Mouse (Mus musculus) intestine, postnatal 0 days (tissue): Measurements from ENCODE around the gene Hoxb5. TPM values are rescaled to one million over a fixed set of nuclear protein-coding genes. Genes with fewer than 3 reads are reported as not detected.

Source experiments
- ATAC-seq: fragments of 200-750 bp; cut with Nextera tagmentation; 2 replicates; pipeline ENCODE4 v1.8.0; 2017; ENCODE audit warnings: mild to moderate bottlenecking, moderate TSS enrichment, moderate library complexity
- H3K27ac ChIP-seq: fragments of 300-500 bp; sonication (generic); 2 replicates; pipeline ENCODE4 v1.5.1; 2014; ENCODE audit warnings: mild to moderate bottlenecking, low read depth, low read length, moderate library complexity
- H3K27me3 ChIP-seq: fragments of 300-500 bp; sonication (generic); replicated peaks from 2 replicates; pipeline ENCODE4 v1.6.1; 2014; ENCODE audit warnings: low read length, mixed read lengths; ENCODE audit not compliant: control insufficient read depth, insufficient read depth
- H3K36me3 ChIP-seq: fragments of 300-500 bp; sonication (generic); 2 replicates; pipeline ENCODE4 v1.6.1; 2014; ENCODE audit warnings: mild to moderate bottlenecking, moderate library complexity; ENCODE audit not compliant: control insufficient read depth, insufficient read depth
- H3K4me1 ChIP-seq: fragments of 300-500 bp; sonication (generic); replicated peaks from 2 replicates; pipeline ENCODE4 v1.6.1; 2014; ENCODE audit warnings: antibody characterized with exemption, low read length, mixed read lengths; ENCODE audit not compliant: control insufficient read depth, insufficient read depth
- H3K4me2 ChIP-seq: fragments of 300-500 bp; sonication (generic); replicated peaks from 2 replicates; pipeline ENCODE4 v1.6.1; 2014; ENCODE audit warnings: low read depth, mild to moderate bottlenecking, moderate library complexity
- H3K4me3 ChIP-seq: fragments of 300-500 bp; sonication (generic); 2 replicates; pipeline ENCODE4 v1.5.1; 2014; ENCODE audit warnings: low read depth, low read length
- H3K9ac ChIP-seq: fragments of 300-500 bp; sonication (generic); 2 replicates; pipeline ENCODE4 v1.6.1; 2014; ENCODE audit warnings: mild to moderate bottlenecking, low read depth, low read length
- H3K9me3 ChIP-seq: fragments of 300-500 bp; sonication (generic); 2 replicates; pipeline ENCODE4 v1.6.1; 2016; ENCODE audit warnings: mixed run types; ENCODE audit not compliant: control insufficient read depth
- CTCF ChIP-seq: sonication (generic); IDR thresholded peaks from 2 replicates; pipeline ENCODE4 v1.5.1; 2016; ENCODE audit warnings: low read depth, mild to moderate bottlenecking, control low read depth, antibody characterized with exemption, moderate library complexity
- WGBS: fragments of 180-500 bp; shearing (Covaris S2); extraction: QIAGEN DNeasy Blood & Tissue Kit; methylation state at CpG from one replicate; pipeline ENCODE4 v1.1.7; 2014; 5-methylcytosine and 5-hydroxymethylcytosine counted together
- polyA plus RNA-seq: library from polyadenylated mRNA; unstranded; fragments of >200 nt; fragmentation: Nextera tagmentation; extraction: Ambion mirVana; gene quantifications from 2 replicates; pipeline ENCODE4 v1.2.1, GENCODE M21; 2015

Hoxb5 gene
- polyA plus RNA-seq, result 14.7 and 15.8 TPM in 2 replicates

DNA sequence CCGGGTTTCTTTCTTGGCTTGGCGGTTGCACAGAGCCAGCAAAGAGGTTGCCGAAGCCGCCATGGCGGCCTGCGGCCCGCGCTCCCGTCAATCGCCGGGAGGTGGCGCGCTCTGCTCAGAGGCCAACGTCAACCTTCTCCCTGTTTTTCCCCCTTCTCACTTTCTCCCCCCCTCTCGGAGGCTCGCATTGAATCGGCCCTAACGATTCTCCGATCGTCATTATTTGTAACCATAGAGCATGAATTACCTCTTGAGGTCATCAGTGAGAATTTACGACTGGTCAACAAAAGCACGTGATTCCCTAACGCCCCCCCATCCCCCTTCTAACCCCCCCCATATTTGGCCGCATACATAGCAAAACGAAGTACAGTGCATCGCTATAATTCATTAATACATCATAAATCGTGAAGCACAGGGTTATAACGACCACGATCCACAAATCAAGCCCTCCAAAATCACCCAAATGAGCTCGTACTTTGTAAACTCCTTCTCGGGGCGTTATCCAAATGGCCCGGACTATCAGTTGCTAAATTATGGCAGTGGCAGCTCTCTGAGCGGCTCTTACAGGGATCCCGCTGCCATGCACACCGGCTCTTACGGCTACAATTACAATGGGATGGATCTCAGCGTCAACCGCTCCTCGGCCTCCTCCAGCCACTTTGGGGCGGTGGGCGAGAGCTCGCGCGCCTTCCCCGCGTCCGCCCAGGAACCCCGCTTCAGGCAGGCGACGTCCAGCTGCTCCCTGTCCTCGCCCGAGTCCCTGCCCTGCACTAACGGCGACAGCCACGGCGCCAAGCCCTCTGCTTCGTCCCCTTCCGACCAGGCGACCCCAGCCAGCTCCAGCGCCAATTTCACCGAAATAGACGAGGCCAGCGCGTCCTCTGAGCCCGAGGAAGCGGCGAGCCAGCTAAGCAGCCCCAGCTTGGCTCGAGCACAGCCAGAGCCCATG, at the start of gene Hoxb5:
Gene Hoxb5 (plus strand): TSS at position 186 of the 949 bp plus-strand sequence.
- peak; percentile 25 for ATAC-seq

GRCm38 (mm10) chr11:96254221-96254620, 48.9 kb upstream of the Hoxb5 start:
- no peaks in the 10 kb centered on the region for H3K9me3 ChIP-seq
- peaks cover 98% of the 10 kb centered on the region for H3K27me3 ChIP-seq
- TF ChIP-seq CTCF, result no peak
- H3K27ac ChIP-seq, result no peak overlapping the region
- no peak overlapping the region for H3K9ac ChIP-seq
- 0 out of 2 replicates have a peak overlapping the region, but pooled peaks have one; percentile 31 for H3K4me3 ChIP-seq
- H3K36me3 ChIP-seq, result no peaks in the 10 kb centered on the region
- no peaks in the 10 kb centered on the region for H3K4me1 ChIP-seq
- WGBS, result 1% methylated on average over 11 of the region's 11 CpGs
- H3K4me2 ChIP-seq, result 0 out of 2 replicates have a peak overlapping the region, but pooled peaks have one; percentile 9
- ATAC-seq, result no peak

More for the DNA sequence above, at the start of gene Hoxb5:
- Histone ChIP-seq H3K9me3 (no peaks in the 10 kb centered on the region), H3K36me3 (no peaks in the 10 kb centered on the region), H3K27me3 (peaks cover 69% of the 10 kb centered on the region), H3K4me2 (peak within 1 kb of the TSS; percentile 63), H3K9ac (peak within 1 kb of the TSS; percentile 55), H3K27ac (peak within 1 kb of the TSS; percentile 68), H3K4me1 (no peaks in the 10 kb centered on the region; the same call in 1 of the 2 replicates), H3K4me3 (peak within 1 kb of the TSS; percentile 43)
- 4% methylated on average over 69 of the region's 69 CpGs for WGBS
- peak; percentile 95 for TF ChIP-seq CTCF

GRCm38 (mm10) chr11:96255111-96255995, 47.8 kb upstream of the Hoxb5 start:
- Histone ChIP-seq H3K27me3 (peaks cover 98% of the 10 kb centered on the region), H3K9me3 (no peaks in the 10 kb centered on the region), H3K4me2 (peak overlapping the region; percentile 17), H3K4me3 (0 out of 2 replicates have a peak overlapping the region, but pooled peaks have one; percentile 9), H3K27ac (no peak overlapping the region), H3K36me3 (no peaks in the 10 kb centered on the region), H3K9ac (no peak overlapping the region), H3K4me1 (no peaks in the 10 kb centered on the region)
- no peak for ATAC-seq
- no peak for TF ChIP-seq CTCF
- WGBS, result 4% methylated on average over 39 of the region's 39 CpGs

DNA sequence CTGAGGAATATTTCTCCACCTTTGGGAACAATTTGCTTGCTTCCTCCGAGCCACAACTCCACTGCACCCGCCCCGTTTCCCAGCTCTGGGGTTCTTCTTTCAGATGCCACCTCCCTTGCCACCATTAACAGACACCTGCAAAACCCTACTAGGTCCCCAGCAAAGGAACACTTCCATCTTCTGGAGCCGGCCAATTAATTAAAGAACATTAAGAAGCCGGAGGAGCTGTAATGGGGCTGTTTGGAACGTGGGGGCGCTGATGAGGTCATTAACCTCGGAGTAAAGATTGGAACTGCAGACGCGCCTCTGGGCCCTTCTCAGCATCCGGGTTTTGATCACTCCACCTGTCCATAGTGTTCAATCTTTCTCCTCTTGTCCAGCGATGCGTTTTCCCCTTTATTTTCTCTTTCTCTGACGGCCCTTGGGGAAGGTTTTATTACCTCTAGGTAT, 47.1 kb upstream of the Hoxb5 start:
- ATAC-seq, result no peak
- peak overlapping the region; percentile 0; the same call in 1 of the 2 replicates for H3K4me2 ChIP-seq
- no peaks in the 10 kb centered on the region for H3K36me3 ChIP-seq
- H3K9me3 ChIP-seq, result no peaks in the 10 kb centered on the region
- peaks cover 98% of the 10 kb centered on the region for H3K27me3 ChIP-seq
- WGBS, result 8% methylated on average over 14 of the region's 14 CpGs
- no peak overlapping the region for H3K4me3 ChIP-seq
- no peak overlapping the region for H3K9ac ChIP-seq
- H3K27ac ChIP-seq, result no peak overlapping the region
- no peak for TF ChIP-seq CTCF
- no peaks in the 10 kb centered on the region for H3K4me1 ChIP-seq

DNA sequence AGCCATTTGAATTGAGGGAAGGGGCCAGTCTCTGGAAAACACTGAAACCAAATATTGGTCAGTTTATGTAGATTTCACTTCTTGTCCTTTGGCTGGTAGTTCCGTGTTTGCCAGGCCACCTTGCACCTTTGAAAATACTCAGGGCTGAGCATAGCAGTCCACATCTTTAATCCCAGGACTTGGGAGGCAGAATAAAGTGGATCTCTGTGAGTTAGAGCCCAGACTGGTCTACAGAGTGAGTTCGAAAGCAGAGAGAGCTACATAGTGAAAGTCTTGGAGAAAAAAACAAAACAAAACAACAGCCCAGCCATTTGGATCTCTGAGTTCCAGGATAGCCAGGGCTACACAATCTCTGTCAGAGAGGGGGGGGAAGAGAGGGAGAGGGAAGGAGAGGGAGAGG, 46.0 kb upstream of the Hoxb5 start:
- Histone ChIP-seq H3K27ac (no peak overlapping the region), H3K4me3 (no peak overlapping the region), H3K9ac (no peak overlapping the region), H3K4me2 (no peak overlapping the region), H3K4me1 (no peaks in the 10 kb centered on the region), H3K27me3 (peaks cover 98% of the 10 kb centered on the region), H3K36me3 (no peaks in the 10 kb centered on the region), H3K9me3 (no peaks in the 10 kb centered on the region)
- TF ChIP-seq CTCF, result no peak
- 29% methylated on average over 2 of the region's 2 CpGs for WGBS
- no peak for ATAC-seq
